Mouse (Mus musculus): ENCODE results near the gene Col1a2. TPM values are rescaled to one million over a fixed set of nuclear protein-coding genes. Genes with fewer than 3 reads are reported as not detected.

The Col1a2 gene
- polyA plus RNA-seq, 1 experiment from 2014 or later, result 344 TPM

GRCm38 (mm10) chr6:4561156-4561555 lies 56.5 kb downstream of the Col1a2 start:
- no peak for ATAC-seq (ENCODE audit: low FRiP score, low read depth)
- Histone ChIP-seq H3K9me3 (no peaks in the 10 kb centered on the region), H3K4me2 (replicated peaks) (no peak overlapping the region), H3K27ac (replicated peaks) (no peak overlapping the region), H3K9ac (replicated peaks) (no peak overlapping the region), H3K4me1 (peaks cover 11% of the 10 kb centered on the region; the same call in 1 of the 2 replicates), H3K27me3 (no peaks in the 10 kb centered on the region), H3K36me3 (no peaks in the 10 kb centered on the region), H3K4me3 (no peak overlapping the region)
- WGBS, result 24% methylated on average over 11 of the region's 11 CpGs

- H3K4me3 ChIP-seq, result no peak overlapping the region
- no peak for ATAC-seq (ENCODE audit: low FRiP score, low read depth)
- peaks cover 11% of the 10 kb centered on the region; the same call in 1 of the 2 replicates for H3K4me1 ChIP-seq
- no peaks in the 10 kb centered on the region for H3K9me3 ChIP-seq
- H3K27ac ChIP-seq (replicated peaks), result no peak overlapping the region
- H3K36me3 ChIP-seq, result no peaks in the 10 kb centered on the region
- H3K27me3 ChIP-seq, result no peaks in the 10 kb centered on the region
- H3K4me2 ChIP-seq (replicated peaks), result no peak overlapping the region
- H3K9ac ChIP-seq (replicated peaks), result no peak overlapping the region
These were observed 57.0 kb downstream of the Col1a2 start for GRCm38 (mm10) chr6:4561621-4562020.

GRCm38 (mm10) chr6:4562401-4562800 lies 57.8 kb downstream of the Col1a2 start:
- H3K4me3 ChIP-seq, result no peak overlapping the region
- H3K27ac ChIP-seq (replicated peaks), result no peak overlapping the region
- no peak overlapping the region for H3K9ac ChIP-seq (replicated peaks)
- H3K27me3 ChIP-seq, result no peaks in the 10 kb centered on the region
- H3K36me3 ChIP-seq, result no peaks in the 10 kb centered on the region
- peaks cover 11% of the 10 kb centered on the region; the same call in 1 of the 2 replicates for H3K4me1 ChIP-seq
- no peaks in the 10 kb centered on the region for H3K9me3 ChIP-seq
- WGBS, result 63% methylated on average over 1 of the region's 1 CpGs
- H3K4me2 ChIP-seq (replicated peaks), result no peak overlapping the region
- no peak for ATAC-seq (ENCODE audit: low FRiP score, low read depth)

- WGBS, result 85% methylated on average over 5 of the region's 5 CpGs
- H3K27me3 ChIP-seq, result no peaks in the 10 kb centered on the region
- H3K9me3 ChIP-seq, result no peaks in the 10 kb centered on the region
- 0 out of 2 replicates have a peak, but pooled peaks cover 5% of the 10 kb centered on the region for H3K4me1 ChIP-seq
- H3K4me3 ChIP-seq, result no peak overlapping the region
- no peak for ATAC-seq (ENCODE audit: low FRiP score, low read depth)
- no peaks in the 10 kb centered on the region for H3K36me3 ChIP-seq
- H3K27ac ChIP-seq (replicated peaks), result no peak overlapping the region
- no peak overlapping the region for H3K4me2 ChIP-seq (replicated peaks)
- H3K9ac ChIP-seq (replicated peaks), result no peak overlapping the region
These were observed 58.9 kb downstream of the Col1a2 start for GRCm38 (mm10) chr6:4563477-4563876.

GRCm38 (mm10) chr6:4570412-4570811 lies 65.8 kb downstream of the Col1a2 start:
- H3K4me2 ChIP-seq (replicated peaks), result no peak overlapping the region
- WGBS, result 71% methylated on average over 4 of the region's 4 CpGs
- no peaks in the 10 kb centered on the region for H3K4me1 ChIP-seq

GRCm38 (mm10) chr6:4577756-4578155 lies 73.1 kb downstream of the Col1a2 start:
- 71% methylated on average over 5 of the region's 5 CpGs for WGBS
- H3K27me3 ChIP-seq, result no peaks in the 10 kb centered on the region
- no peak overlapping the region for H3K4me3 ChIP-seq
- H3K36me3 ChIP-seq, result no peaks in the 10 kb centered on the region
- H3K9ac ChIP-seq (replicated peaks), result no peak overlapping the region
- no peaks in the 10 kb centered on the region for H3K4me1 ChIP-seq
- no peak for ATAC-seq (ENCODE audit: low FRiP score, low read depth)
- no peak overlapping the region for H3K27ac ChIP-seq (replicated peaks)
- no peak overlapping the region for H3K4me2 ChIP-seq (replicated peaks)
- no peaks in the 10 kb centered on the region for H3K9me3 ChIP-seq

More at GRCm38 (mm10) chr6:4570412-4570811, 65.8 kb downstream of the Col1a2 start:
- Histone ChIP-seq H3K9ac (replicated peaks) (no peak overlapping the region), H3K9me3 (no peaks in the 10 kb centered on the region), H3K4me3 (no peak overlapping the region), H3K36me3 (no peaks in the 10 kb centered on the region), H3K27me3 (no peaks in the 10 kb centered on the region), H3K27ac (replicated peaks) (no peak overlapping the region)
- ATAC-seq (ENCODE audit: low FRiP score, low read depth), result no peak

- Histone ChIP-seq H3K27ac (replicated peaks) (no peak overlapping the region), H3K4me3 (no peak overlapping the region), H3K36me3 (no peaks in the 10 kb centered on the region), H3K9me3 (no peaks in the 10 kb centered on the region), H3K27me3 (no peaks in the 10 kb centered on the region), H3K4me2 (replicated peaks) (no peak overlapping the region), H3K9ac (replicated peaks) (no peak overlapping the region), H3K4me1 (no peaks in the 10 kb centered on the region)
- no peak for ATAC-seq (ENCODE audit: low FRiP score, low read depth)
- WGBS, result 89% methylated on average over 6 of the region's 6 CpGs
These were observed 73.7 kb downstream of the Col1a2 start for GRCm38 (mm10) chr6:4578343-4578742.

GRCm38 (mm10) chr6:4579620-4580019 lies 75.0 kb downstream of the Col1a2 start:
- no peaks in the 10 kb centered on the region for H3K9me3 ChIP-seq
- no peak overlapping the region for H3K27ac ChIP-seq (replicated peaks)
- no peak overlapping the region for H3K4me3 ChIP-seq
- no peaks in the 10 kb centered on the region for H3K4me1 ChIP-seq
- no peak overlapping the region for H3K9ac ChIP-seq (replicated peaks)
- no peaks in the 10 kb centered on the region for H3K36me3 ChIP-seq
- ATAC-seq (ENCODE audit: low FRiP score, low read depth), result no peak
- H3K4me2 ChIP-seq (replicated peaks), result no peak overlapping the region
- WGBS, result 72% methylated on average over 5 of the region's 5 CpGs
- H3K27me3 ChIP-seq, result no peaks in the 10 kb centered on the region

- Histone ChIP-seq H3K27me3 (peaks cover 14% of the 10 kb centered on the region; the same call in 1 of the 2 replicates), H3K4me3 (no peak overlapping the region), H3K36me3 (no peaks in the 10 kb centered on the region), H3K4me1 (no peaks in the 10 kb centered on the region), H3K9me3 (no peaks in the 10 kb centered on the region), H3K4me2 (replicated peaks) (no peak overlapping the region), H3K9ac (replicated peaks) (no peak overlapping the region), H3K27ac (replicated peaks) (no peak overlapping the region)
- ATAC-seq (ENCODE audit: low FRiP score, low read depth), result peak; percentile 56; the same call in 1 of the 2 replicates
- 31% methylated on average over 6 of the region's 6 CpGs for WGBS
These were observed 78.9 kb downstream of the Col1a2 start for GRCm38 (mm10) chr6:4583485-4583884.

- Histone ChIP-seq H3K4me1 (no peaks in the 10 kb centered on the region), H3K36me3 (no peaks in the 10 kb centered on the region), H3K27me3 (peaks cover 14% of the 10 kb centered on the region; the same call in 1 of the 2 replicates), H3K4me3 (no peak overlapping the region), H3K27ac (replicated peaks) (no peak overlapping the region), H3K4me2 (replicated peaks) (no peak overlapping the region), H3K9me3 (no peaks in the 10 kb centered on the region), H3K9ac (replicated peaks) (no peak overlapping the region)
- no peak for ATAC-seq (ENCODE audit: low FRiP score, low read depth)
- 69% methylated on average over 4 of the region's 4 CpGs for WGBS
These were observed 83.3 kb downstream of the Col1a2 start for GRCm38 (mm10) chr6:4587946-4588345.

GRCm38 (mm10) chr6:4588722-4589121 lies 84.1 kb downstream of the Col1a2 start:
- H3K4me3 ChIP-seq, result no peak overlapping the region
- peaks cover 14% of the 10 kb centered on the region; the same call in 1 of the 2 replicates for H3K27me3 ChIP-seq
- no peak overlapping the region for H3K27ac ChIP-seq (replicated peaks)
- no peak overlapping the region for H3K4me2 ChIP-seq (replicated peaks)
- H3K9ac ChIP-seq (replicated peaks), result no peak overlapping the region
- 94% methylated on average over 3 of the region's 3 CpGs for WGBS
- H3K9me3 ChIP-seq, result no peaks in the 10 kb centered on the region
- H3K4me1 ChIP-seq, result no peaks in the 10 kb centered on the region
- no peak for ATAC-seq (ENCODE audit: low FRiP score, low read depth)
- no peaks in the 10 kb centered on the region for H3K36me3 ChIP-seq

- 66% methylated on average over 8 of the region's 8 CpGs for WGBS
- Histone ChIP-seq H3K9me3 (no peaks in the 10 kb centered on the region), H3K27ac (replicated peaks) (no peak overlapping the region), H3K4me1 (no peaks in the 10 kb centered on the region), H3K27me3 (peaks cover 13% of the 10 kb centered on the region; the same call in 1 of the 2 replicates), H3K4me2 (replicated peaks) (no peak overlapping the region), H3K4me3 (no peak overlapping the region), H3K9ac (replicated peaks) (no peak overlapping the region), H3K36me3 (no peaks in the 10 kb centered on the region)
- ATAC-seq (ENCODE audit: low FRiP score, low read depth), result no peak
These were observed 85.5 kb downstream of the Col1a2 start for GRCm38 (mm10) chr6:4590089-4590488.

Data from midbrain, embryonic 12.5 days (tissue).